Mouse (Mus musculus): ENCODE data around the gene Pacrg. TPM values are rescaled to one million over a fixed set of nuclear protein-coding genes. Genes with fewer than 3 reads are reported as not detected.

Pacrg gene
- total RNA-seq, 4 experiments from 2014 or later: 1.4 to 3.1 (median 1.9) TPM

- DNase-seq (ENCODE audit: low spot score): no peak
These were observed 344.0 kb downstream of the Pacrg start for GRCm38 (mm10) chr17:10496066-10496465.

- DNase-seq (ENCODE audit: low spot score): peak; percentile 11
These were observed 344.5 kb downstream of the Pacrg start for GRCm38 (mm10) chr17:10495588-10495987.

- DNase-seq (ENCODE audit: low spot score): peak; percentile 85
These were observed 347.0 kb downstream of the Pacrg start for GRCm38 (mm10) chr17:10493124-10493523.

- no peak for DNase-seq (ENCODE audit: low spot score)
These were observed 349.5 kb downstream of the Pacrg start for GRCm38 (mm10) chr17:10490374-10491169.

- no peak for DNase-seq (ENCODE audit: low spot score)
These were observed 351.2 kb downstream of the Pacrg start for GRCm38 (mm10) chr17:10488873-10489272.

GRCm38 (mm10) chr17:10483945-10484546 lies 356.1 kb downstream of the Pacrg start:
- no peak for DNase-seq (ENCODE audit: low spot score)

GRCm38 (mm10) chr17:10481081-10481480 lies 359.0 kb downstream of the Pacrg start:
- DNase-seq (ENCODE audit: low spot score): no peak

GRCm38 (mm10) chr17:10479020-10479707 lies 360.9 kb downstream of the Pacrg start:
- no peak for DNase-seq (ENCODE audit: low spot score)

GRCm38 (mm10) chr17:10478377-10478776 lies 361.7 kb downstream of the Pacrg start:
- no peak for DNase-seq (ENCODE audit: low spot score)

- no peak for DNase-seq (ENCODE audit: low spot score)
These were observed 363.3 kb downstream of the Pacrg start for GRCm38 (mm10) chr17:10476807-10477206.

GRCm38 (mm10) chr17:10474972-10475371 lies 365.1 kb downstream of the Pacrg start:
- DNase-seq (ENCODE audit: low spot score): no peak

GRCm38 (mm10) chr17:10473826-10474384 lies 366.2 kb downstream of the Pacrg start:
- peak; percentile 68 for DNase-seq (ENCODE audit: low spot score)

- no peak for DNase-seq (ENCODE audit: low spot score)
These were observed 366.9 kb downstream of the Pacrg start for GRCm38 (mm10) chr17:10473175-10473574.

GRCm38 (mm10) chr17:10469874-10470568 lies 370.1 kb downstream of the Pacrg start:
- no peak for DNase-seq (ENCODE audit: low spot score)

GRCm38 (mm10) chr17:10467102-10467501 lies 373.0 kb downstream of the Pacrg start:
- no peak for DNase-seq (ENCODE audit: low spot score)

- no peak for DNase-seq (ENCODE audit: low spot score)
These were observed 374.6 kb downstream of the Pacrg start for GRCm38 (mm10) chr17:10465467-10465866.

GRCm38 (mm10) chr17:10464700-10465099 lies 375.4 kb downstream of the Pacrg start:
- DNase-seq (ENCODE audit: low spot score): no peak

GRCm38 (mm10) chr17:10463626-10464025 lies 376.5 kb downstream of the Pacrg start:
- no peak for DNase-seq (ENCODE audit: low spot score)

GRCm38 (mm10) chr17:10460916-10461315 lies 379.2 kb downstream of the Pacrg start:
- no peak for DNase-seq (ENCODE audit: low spot score)

GRCm38 (mm10) chr17:10458743-10459142 lies 381.4 kb downstream of the Pacrg start:
- DNase-seq (ENCODE audit: low spot score): no peak

- no peak for DNase-seq (ENCODE audit: low spot score)
These were observed 383.7 kb downstream of the Pacrg start for GRCm38 (mm10) chr17:10456409-10456808.

- DNase-seq (ENCODE audit: low spot score): no peak
These were observed 384.1 kb downstream of the Pacrg start for GRCm38 (mm10) chr17:10455961-10456360.
